Mouse (Mus musculus): ENCODE results near the gene 9130213A22Rik. TPM values are rescaled to one million over a fixed set of nuclear protein-coding genes. Genes with fewer than 3 reads are reported as not detected.

9130213A22Rik gene
- polyA plus RNA-seq, 1 experiment from 2014 or later = not detected

GRCm38 (mm10) chr11:69081613-69082012 lies 40.8 kb downstream of the 9130213A22Rik start:
- H3K27ac ChIP-seq (ENCODE audit: low read depth, low read length) = no peak overlapping the region
- WGBS = 87% methylated on average over 7 of the region's 7 CpGs
- H3K4me3 ChIP-seq (ENCODE audit: low read depth, low read length) = no peak overlapping the region
- H3K4me1 ChIP-seq (replicated peaks; ENCODE audit: control insufficient read depth, insufficient read depth, low read length) = no peaks in the 10 kb centered on the region
- ATAC-seq (replicated peaks; ENCODE audit: low FRiP score) (no peak), DNase-seq (ENCODE audit: low spot score) (no peak)
- no peaks in the 10 kb centered on the region for H3K9me3 ChIP-seq (ENCODE audit: control insufficient read depth, low read length)
- H3K4me2 ChIP-seq (ENCODE audit: low read depth, low read length, severe bottlenecking) = no peak overlapping the region
- no peaks in the 10 kb centered on the region for H3K36me3 ChIP-seq (ENCODE audit: control insufficient read depth, insufficient read depth, low read length)
- H3K9ac ChIP-seq (ENCODE audit: low read length) = no peak overlapping the region
- H3K27me3 ChIP-seq (ENCODE audit: control insufficient read depth, insufficient read depth, low read length) = no peaks in the 10 kb centered on the region

- no peak overlapping the region for H3K4me2 ChIP-seq (ENCODE audit: low read depth, low read length, severe bottlenecking)
- no peak overlapping the region for H3K9ac ChIP-seq (ENCODE audit: low read length)
- no peak overlapping the region for H3K4me3 ChIP-seq (ENCODE audit: low read depth, low read length)
- H3K27me3 ChIP-seq (ENCODE audit: control insufficient read depth, insufficient read depth, low read length) = no peaks in the 10 kb centered on the region
- WGBS = 90% methylated on average over 8 of the region's 8 CpGs
- DNase-seq (ENCODE audit: low spot score) = no peak
- H3K36me3 ChIP-seq (ENCODE audit: control insufficient read depth, insufficient read depth, low read length) = no peaks in the 10 kb centered on the region
- no peaks in the 10 kb centered on the region for H3K4me1 ChIP-seq (replicated peaks; ENCODE audit: control insufficient read depth, insufficient read depth, low read length)
- H3K27ac ChIP-seq (ENCODE audit: low read depth, low read length) = no peak overlapping the region
- H3K9me3 ChIP-seq (ENCODE audit: control insufficient read depth, low read length) = no peaks in the 10 kb centered on the region
- ATAC-seq (replicated peaks; ENCODE audit: low FRiP score) = no peak
Observed at GRCm38 (mm10) chr11:69080855-69081222, 41.5 kb downstream of the 9130213A22Rik start.

- ATAC-seq (replicated peaks; ENCODE audit: low FRiP score) (no peak), DNase-seq (ENCODE audit: low spot score) (no peak)
- Histone ChIP-seq H3K27ac (ENCODE audit: low read depth, low read length) (no peak overlapping the region), H3K9me3 (ENCODE audit: control insufficient read depth, low read length) (no peaks in the 10 kb centered on the region), H3K4me2 (ENCODE audit: low read depth, low read length, severe bottlenecking) (no peak overlapping the region), H3K4me1 (replicated peaks; ENCODE audit: control insufficient read depth, insufficient read depth, low read length) (no peaks in the 10 kb centered on the region), H3K36me3 (ENCODE audit: control insufficient read depth, insufficient read depth, low read length) (no peaks in the 10 kb centered on the region), H3K9ac (ENCODE audit: low read length) (no peak overlapping the region), H3K4me3 (ENCODE audit: low read depth, low read length) (no peak overlapping the region), H3K27me3 (ENCODE audit: control insufficient read depth, insufficient read depth, low read length) (no peaks in the 10 kb centered on the region)
- WGBS = 87% methylated on average over 15 of the region's 15 CpGs
Observed at GRCm38 (mm10) chr11:69080102-69080854, 42.1 kb downstream of the 9130213A22Rik start.

GRCm38 (mm10) chr11:69078805-69079438 lies 43.5 kb downstream of the 9130213A22Rik start:
- H3K4me3 ChIP-seq (ENCODE audit: low read depth, low read length) = no peak overlapping the region
- DNase-seq (ENCODE audit: low spot score) (no peak), ATAC-seq (replicated peaks; ENCODE audit: low FRiP score) (no peak)
- no peaks in the 10 kb centered on the region for H3K9me3 ChIP-seq (ENCODE audit: control insufficient read depth, low read length)
- H3K4me1 ChIP-seq (replicated peaks; ENCODE audit: control insufficient read depth, insufficient read depth, low read length) = no peaks in the 10 kb centered on the region
- H3K4me2 ChIP-seq (ENCODE audit: low read depth, low read length, severe bottlenecking) = no peak overlapping the region
- H3K27ac ChIP-seq (ENCODE audit: low read depth, low read length) = no peak overlapping the region
- no peak overlapping the region for H3K9ac ChIP-seq (ENCODE audit: low read length)
- no peaks in the 10 kb centered on the region for H3K27me3 ChIP-seq (ENCODE audit: control insufficient read depth, insufficient read depth, low read length)
- 83% methylated on average over 5 of the region's 5 CpGs for WGBS
- no peaks in the 10 kb centered on the region for H3K36me3 ChIP-seq (ENCODE audit: control insufficient read depth, insufficient read depth, low read length)

DNA sequence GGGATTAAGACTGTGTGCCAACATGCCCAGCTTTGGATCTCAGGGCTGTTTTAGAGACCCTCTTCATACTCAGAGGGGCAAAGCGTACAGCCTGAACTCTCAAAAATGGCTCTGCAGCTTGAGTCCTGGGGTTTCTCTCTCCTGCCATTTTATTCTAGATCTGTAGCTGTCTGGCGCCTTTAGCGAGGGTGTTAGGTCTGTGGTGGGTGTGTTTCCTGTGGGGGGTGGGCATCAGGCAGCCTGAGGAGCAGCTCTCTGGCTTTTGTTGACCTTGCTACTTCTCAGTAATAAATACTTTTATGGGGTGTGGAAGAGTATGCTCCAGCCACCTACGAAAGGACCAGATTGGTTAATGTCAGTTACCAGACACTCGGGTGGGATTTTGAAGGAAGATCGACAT lies 44.3 kb downstream of the 9130213A22Rik start:
- H3K9ac ChIP-seq (ENCODE audit: low read length) = no peak overlapping the region
- no peak overlapping the region for H3K4me2 ChIP-seq (ENCODE audit: low read depth, low read length, severe bottlenecking)
- ATAC-seq (replicated peaks; ENCODE audit: low FRiP score) (no peak), DNase-seq (ENCODE audit: low spot score) (no peak)
- no peaks in the 10 kb centered on the region for H3K27me3 ChIP-seq (ENCODE audit: control insufficient read depth, insufficient read depth, low read length)
- no peak overlapping the region for H3K4me3 ChIP-seq (ENCODE audit: low read depth, low read length)
- H3K9me3 ChIP-seq (ENCODE audit: control insufficient read depth, low read length) = no peaks in the 10 kb centered on the region
- no peaks in the 10 kb centered on the region for H3K36me3 ChIP-seq (ENCODE audit: control insufficient read depth, insufficient read depth, low read length)
- 86% methylated on average over 6 of the region's 6 CpGs for WGBS
- H3K4me1 ChIP-seq (replicated peaks; ENCODE audit: control insufficient read depth, insufficient read depth, low read length) = no peaks in the 10 kb centered on the region
- no peak overlapping the region for H3K27ac ChIP-seq (ENCODE audit: low read depth, low read length)

DNA sequence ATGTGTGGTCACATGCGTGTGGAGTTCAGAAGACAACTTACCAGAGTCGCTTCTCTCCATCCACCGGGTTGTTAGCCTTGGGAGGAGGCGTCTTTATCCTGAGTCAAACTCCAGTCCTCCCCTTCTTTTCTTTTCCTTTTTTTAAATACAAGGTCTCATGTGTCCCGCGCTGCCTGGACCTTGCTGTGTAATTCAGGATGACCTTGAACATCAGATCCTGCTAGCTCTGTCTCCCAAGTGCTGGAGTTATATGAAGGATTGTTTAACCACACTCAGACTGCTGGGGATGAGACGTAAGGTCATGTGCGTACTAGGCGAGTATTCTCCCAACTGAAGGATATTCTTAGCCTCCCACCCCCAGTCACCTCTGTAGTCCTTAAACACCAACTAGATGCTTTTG lies 45.1 kb downstream of the 9130213A22Rik start:
- Histone ChIP-seq H3K4me2 (ENCODE audit: low read depth, low read length, severe bottlenecking) (no peak overlapping the region), H3K27ac (ENCODE audit: low read depth, low read length) (no peak overlapping the region), H3K36me3 (ENCODE audit: control insufficient read depth, insufficient read depth, low read length) (no peaks in the 10 kb centered on the region), H3K4me3 (ENCODE audit: low read depth, low read length) (no peak overlapping the region), H3K27me3 (ENCODE audit: control insufficient read depth, insufficient read depth, low read length) (no peaks in the 10 kb centered on the region), H3K9me3 (ENCODE audit: control insufficient read depth, low read length) (no peaks in the 10 kb centered on the region), H3K9ac (ENCODE audit: low read length) (no peak overlapping the region), H3K4me1 (replicated peaks; ENCODE audit: control insufficient read depth, insufficient read depth, low read length) (peaks cover 3% of the 10 kb centered on the region; the same call in 1 of the 2 replicates)
- no peak for DNase-seq (ENCODE audit: low spot score)
- WGBS = 83% methylated on average over 9 of the region's 9 CpGs
- ATAC-seq (replicated peaks; ENCODE audit: low FRiP score) = no peak

DNA sequence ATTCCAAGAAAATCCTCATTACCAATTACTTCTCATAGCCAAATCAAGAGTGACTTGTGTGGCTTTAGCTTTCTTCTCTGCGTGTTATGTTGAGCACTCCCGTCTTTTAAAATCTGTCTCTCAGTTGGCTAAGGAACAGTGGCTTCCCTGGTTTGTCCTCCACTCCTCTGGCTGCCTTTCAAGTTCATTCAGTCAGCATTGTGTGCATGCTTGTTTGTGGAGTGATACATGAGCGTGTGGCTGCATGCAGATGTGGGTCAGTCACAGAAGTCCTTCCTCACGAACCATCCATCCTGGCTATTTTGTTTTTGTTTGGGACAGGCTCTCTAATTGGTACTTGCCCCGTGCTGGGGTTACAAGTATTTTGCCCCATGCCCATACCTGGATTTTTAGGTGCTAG lies 45.8 kb downstream of the 9130213A22Rik start:
- no peak overlapping the region for H3K27ac ChIP-seq (ENCODE audit: low read depth, low read length)
- DNase-seq (ENCODE audit: low spot score) (no peak), ATAC-seq (replicated peaks; ENCODE audit: low FRiP score) (no peak)
- H3K36me3 ChIP-seq (ENCODE audit: control insufficient read depth, insufficient read depth, low read length) = no peaks in the 10 kb centered on the region
- H3K4me1 ChIP-seq (replicated peaks; ENCODE audit: control insufficient read depth, insufficient read depth, low read length) = peaks cover 5% of the 10 kb centered on the region; the same call in 1 of the 2 replicates
- no peak overlapping the region for H3K9ac ChIP-seq (ENCODE audit: low read length)
- H3K4me3 ChIP-seq (ENCODE audit: low read depth, low read length) = no peak overlapping the region
- H3K9me3 ChIP-seq (ENCODE audit: control insufficient read depth, low read length) = no peaks in the 10 kb centered on the region
- H3K27me3 ChIP-seq (ENCODE audit: control insufficient read depth, insufficient read depth, low read length) = no peaks in the 10 kb centered on the region
- 77% methylated on average over 5 of the region's 5 CpGs for WGBS
- no peak overlapping the region for H3K4me2 ChIP-seq (ENCODE audit: low read depth, low read length, severe bottlenecking)

GRCm38 (mm10) chr11:69075764-69076479 lies 46.5 kb downstream of the 9130213A22Rik start:
- no peak for DNase-seq (ENCODE audit: low spot score)

More at GRCm38 (mm10) chr11:69075764-69076479, 46.5 kb downstream of the 9130213A22Rik start:
- H3K27ac ChIP-seq (ENCODE audit: low read depth, low read length) = no peak overlapping the region
- peaks cover 5% of the 10 kb centered on the region; the same call in 1 of the 2 replicates for H3K4me1 ChIP-seq (replicated peaks; ENCODE audit: control insufficient read depth, insufficient read depth, low read length)
- no peaks in the 10 kb centered on the region for H3K27me3 ChIP-seq (ENCODE audit: control insufficient read depth, insufficient read depth, low read length)
- ATAC-seq (replicated peaks; ENCODE audit: low FRiP score) = no peak
- no peak overlapping the region for H3K4me3 ChIP-seq (ENCODE audit: low read depth, low read length)
- no peaks in the 10 kb centered on the region for H3K36me3 ChIP-seq (ENCODE audit: control insufficient read depth, insufficient read depth, low read length)
- no peaks in the 10 kb centered on the region for H3K9me3 ChIP-seq (ENCODE audit: control insufficient read depth, low read length)
- WGBS = 45% methylated on average over 8 of the region's 9 CpGs
- no peak overlapping the region for H3K4me2 ChIP-seq (ENCODE audit: low read depth, low read length, severe bottlenecking)
- no peak overlapping the region for H3K9ac ChIP-seq (ENCODE audit: low read length)
